Comparison of ENCODE assay signal across 8 mouse cellular contexts in the genomic region with DNA sequence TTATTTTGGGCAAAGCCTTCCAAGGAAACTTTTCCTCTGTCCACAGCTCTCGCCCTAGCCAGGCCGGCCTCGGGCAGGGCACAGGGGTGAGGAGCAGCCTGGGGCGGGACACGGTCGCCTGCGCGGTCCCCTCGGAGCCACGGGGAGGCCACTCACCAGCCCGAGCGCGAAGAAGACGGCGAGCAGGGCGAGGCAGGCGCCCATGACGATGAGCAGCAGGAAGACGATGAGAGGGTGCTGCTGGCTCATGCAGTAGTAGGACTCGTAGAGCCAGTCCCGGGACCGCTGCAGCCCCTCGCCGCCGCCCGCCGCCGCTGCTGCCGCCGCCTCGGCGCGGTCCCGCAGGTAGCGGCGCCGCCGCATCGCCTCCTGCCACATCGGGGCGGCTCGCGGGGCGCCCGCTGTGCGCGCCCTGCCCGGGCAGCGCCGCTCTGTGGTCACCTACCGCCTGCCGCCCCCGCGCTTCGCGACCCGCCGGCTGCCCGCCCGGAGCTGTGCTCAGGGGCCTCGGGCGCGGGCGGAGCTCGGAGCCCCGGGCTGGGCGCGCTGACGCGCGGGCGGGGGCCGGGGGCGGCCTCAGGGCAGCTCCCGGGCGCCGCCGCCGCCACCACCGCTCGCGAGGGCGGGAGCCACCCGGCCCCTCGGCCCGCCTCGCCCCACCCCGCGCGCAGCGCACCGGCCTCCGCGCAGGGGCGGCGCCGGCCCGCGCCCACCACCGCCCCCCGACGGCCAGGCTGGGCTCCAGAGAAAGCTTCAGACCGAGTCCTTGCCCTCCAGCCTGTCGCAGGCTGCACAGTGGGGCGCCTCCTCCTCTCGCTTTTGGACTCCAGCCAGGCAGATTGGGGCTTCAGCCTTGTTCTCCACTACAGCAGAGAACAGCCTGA. TPM values are rescaled to one million over a fixed set of nuclear protein-coding genes. Genes with fewer than 3 reads are reported as not detected.
DNase-seq lines count a peak whose midpoint lies in the region; ATAC-seq and TF ChIP-seq lines count a peak whose summit lies in the region.

A gene (minus strand): TSS at position 624 of the 884 bp plus-strand sequence.

- no peak for TF ChIP-seq EP300 in liver, embryonic 14.5 days (IDR thresholded peaks at IDR 0.05; ENCODE audit: low read depth)

- H3K36me3 ChIP-seq in liver, embryonic 14.5 days (replicated peaks; ENCODE audit: control insufficient read depth, insufficient read depth, low read depth), result no peaks in the 10 kb centered on the region

- 0 out of 4 replicates have a peak, but pooled peaks cover 0 to 2% of the 10 kb centered on the region in 2 experiments for H3K4me1 ChIP-seq in liver, embryonic 14.5 days (replicated peaks; ENCODE audit: control insufficient read depth in 2 of 2, insufficient read depth in 2 of 2, low read length in 1 of 2)
- H3K4me1 ChIP-seq in olfactory bulb, adult 2 months (ENCODE audit: control insufficient read depth, insufficient read depth, low read length), result peaks cover 8% of the 10 kb centered on the region

- H3K9ac ChIP-seq in liver, embryonic 14.5 days (replicated peaks), result no peak within 1 kb of the TSS

- H3K9me3 ChIP-seq in liver, embryonic 14.5 days (ENCODE audit: control insufficient read depth, low read length), result no peaks in the 10 kb centered on the region

- TF ChIP-seq POLR2A in olfactory bulb, adult 2 months (IDR thresholded peaks at IDR 0.05; ENCODE audit: insufficient read depth, low read depth, low read length), result no peak

- H3K27ac ChIP-seq in liver, embryonic 14.5 days, result no peak within 1 kb of the TSS
- H3K27ac ChIP-seq in olfactory bulb, adult 2 months (ENCODE audit: insufficient read depth, low read depth, low read length), result peak within 1 kb of the TSS; percentile 87

- WGBS in liver, embryonic 14.5 days (ENCODE audit: insufficient replicate concordance), result 1% methylated on average over 74 of the region's 106 CpGs
- 8% methylated on average over 103 of the region's 106 CpGs for WGBS in olfactory bulb, adult 2 months

- peak; percentile 31; the same call in 1 of the 2 replicates for ATAC-seq in liver, embryonic 14.5 days (ENCODE audit: insufficient read depth)
- ATAC-seq in erythroid progenitor cell, adult 5-6 weeks (replicated peaks; ENCODE audit: low FRiP score, poor library complexity, severe bottlenecking), result no peak

- peak within 1 kb of the TSS; percentile 37 to 38 for H3K4me3 ChIP-seq in liver, embryonic 14.5 days (ENCODE audit: insufficient read depth in 1 of 2, low read depth in 2 of 2, low read length in 2 of 2)
- H3K4me3 ChIP-seq in olfactory bulb, adult 2 months (ENCODE audit: insufficient read depth, low read depth, low read length), result peak within 1 kb of the TSS; percentile 79

- DNase-seq in heart, adult 11 months, result peak; percentile 86
- DNase-seq in heart, adult 9 months (ENCODE audit: low spot score in 2 of 2), result no peak
- DNase-seq in embryo, embryonic 11 days, result peak; percentile 84
- peak; percentile 49 to 55 for DNase-seq in gastrocnemius, postnatal 36 days
- DNase-seq in kidney, postnatal 10 days, result peak; percentile 72
- DNase-seq in liver, embryonic 14.5 days (ENCODE audit: low read depth in 3 of 3, low spot score in 3 of 3), result no peak

- H3K4me2 ChIP-seq in liver, embryonic 14.5 days (ENCODE audit: low read depth), result peak within 1 kb of the TSS; percentile 40

- H3K27me3 ChIP-seq in liver, embryonic 14.5 days (ENCODE audit: control insufficient read depth, insufficient read depth, low read length), result peaks cover 25% of the 10 kb centered on the region

- TF ChIP-seq CTCF in liver, embryonic 14.5 days (IDR thresholded peaks at IDR 0.05; ENCODE audit: low read depth), result no peak
- no peak for TF ChIP-seq CTCF in olfactory bulb, adult 2 months (IDR thresholded peaks at IDR 0.05; ENCODE audit: insufficient read depth, low read depth, low read length)

- intact Hi-C loops in gastrocnemius, postnatal 36 days (cut with DNase I), result loop anchor here (5.0 kb wide), 2 partner anchors 42 to 207 kb away; no protein-coding TSS in a partner anchor

RNA-seq across cellular contexts. Expression of the gene that starts here (rescaled TPM):
- 10 to 100 TPM; 27.2 to 30.0 TPM for total RNA-seq in gastrocnemius, postnatal 36 days (2021)
- polyA plus RNA-seq in liver, embryonic 14.5 days (2012; rRNA removed), result 0.38 TPM in 2 replicates
- 0.27 and 0.33 TPM in 2 replicates for polyA plus RNA-seq in liver, embryonic 14.5 days (2014; fragmentation: Nextera tagmentation; extraction: Ambion mirVana)
- polyA plus RNA-seq in olfactory bulb, adult 2 months (2012; ENCODE audit: insufficient read depth, insufficient read length, low replicate concordance, missing spikeins), result not detected in 2 replicates
- not detected in 2 replicates for total RNA-seq in erythroid progenitor cell, adult 5-6 weeks (2015; ENCODE audit: low replicate concordance)
- total RNA-seq in erythroid progenitor cell, adult 5-6 weeks (2017; ENCODE audit: low replicate concordance), result not detected in 2 replicates

Comparison
In these comparisons a context has a peak if more than half of its experiments do, and no peak if none do; other contexts are left out.
1. RNA of the gene that starts here (total RNA-seq): 27.2 to 30.0 TPM in gastrocnemius, postnatal 36 days; not detected in erythroid progenitor cell, adult 5-6 weeks; every median in the first group is over 10 times any median in the second.
2. DNase-seq: peak in heart, adult 11 months (single experiment), embryo, embryonic 11 days (single experiment), gastrocnemius, postnatal 36 days (2 of 2) and kidney, postnatal 10 days (single experiment); none in heart, adult 9 months (0 of 2) and liver, embryonic 14.5 days (0 of 3).
3. Peak in ATAC-seq, H3K4me3 ChIP-seq and H3K4me2 ChIP-seq in liver, embryonic 14.5 days; RNA of the gene not detected or under 1 TPM.